Mouse (Mus musculus): ENCODE data around the gene Itpk1. TPM values are rescaled to one million over a fixed set of nuclear protein-coding genes. Genes with fewer than 3 reads are reported as not detected.

Itpk1 gene
- 10 to 100 TPM; 44.8 to 73.3 TPM for polyA plus RNA-seq (2017; shearing (Covaris generic))

DNA sequence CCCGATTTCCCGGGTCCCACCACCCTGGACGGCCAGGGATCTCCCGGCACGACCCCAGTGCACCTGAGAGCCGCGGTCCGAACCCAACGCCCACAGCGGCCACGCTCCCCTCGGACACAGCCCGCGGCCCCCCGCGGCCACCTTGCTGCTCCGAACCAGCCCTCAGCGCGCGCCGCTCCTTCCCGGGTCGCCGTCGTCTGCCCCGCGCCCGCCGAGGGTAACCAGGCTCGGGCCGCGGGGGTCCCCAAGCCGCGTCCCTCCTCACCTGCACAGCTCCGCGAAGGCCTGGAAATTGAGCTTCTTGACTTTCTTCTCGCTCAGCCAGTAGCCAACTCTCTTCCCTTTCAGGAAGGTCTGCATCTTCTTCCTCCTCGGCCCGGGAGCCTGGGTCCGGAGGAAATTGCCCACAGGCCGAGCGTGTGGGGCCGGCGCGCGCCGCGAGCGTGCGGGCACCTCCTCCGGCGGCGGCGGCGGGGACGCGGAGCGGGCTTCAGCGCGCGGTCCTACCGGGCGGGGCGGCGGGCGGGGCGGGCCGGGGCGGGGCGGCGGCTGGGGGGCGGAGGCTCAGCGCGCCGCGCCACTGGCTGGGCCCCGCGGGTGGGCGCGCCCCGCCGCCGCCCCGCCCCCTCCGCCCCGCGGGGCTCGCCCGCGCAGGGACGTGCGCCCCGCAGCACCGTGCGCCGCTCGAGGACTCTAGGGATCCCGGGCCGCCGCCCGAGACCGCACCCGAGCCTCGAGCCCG is at the start of gene Itpk1:
Gene Itpk1 (minus strand): TSS at position 474 of the 742 bp plus-strand sequence.

DNA sequence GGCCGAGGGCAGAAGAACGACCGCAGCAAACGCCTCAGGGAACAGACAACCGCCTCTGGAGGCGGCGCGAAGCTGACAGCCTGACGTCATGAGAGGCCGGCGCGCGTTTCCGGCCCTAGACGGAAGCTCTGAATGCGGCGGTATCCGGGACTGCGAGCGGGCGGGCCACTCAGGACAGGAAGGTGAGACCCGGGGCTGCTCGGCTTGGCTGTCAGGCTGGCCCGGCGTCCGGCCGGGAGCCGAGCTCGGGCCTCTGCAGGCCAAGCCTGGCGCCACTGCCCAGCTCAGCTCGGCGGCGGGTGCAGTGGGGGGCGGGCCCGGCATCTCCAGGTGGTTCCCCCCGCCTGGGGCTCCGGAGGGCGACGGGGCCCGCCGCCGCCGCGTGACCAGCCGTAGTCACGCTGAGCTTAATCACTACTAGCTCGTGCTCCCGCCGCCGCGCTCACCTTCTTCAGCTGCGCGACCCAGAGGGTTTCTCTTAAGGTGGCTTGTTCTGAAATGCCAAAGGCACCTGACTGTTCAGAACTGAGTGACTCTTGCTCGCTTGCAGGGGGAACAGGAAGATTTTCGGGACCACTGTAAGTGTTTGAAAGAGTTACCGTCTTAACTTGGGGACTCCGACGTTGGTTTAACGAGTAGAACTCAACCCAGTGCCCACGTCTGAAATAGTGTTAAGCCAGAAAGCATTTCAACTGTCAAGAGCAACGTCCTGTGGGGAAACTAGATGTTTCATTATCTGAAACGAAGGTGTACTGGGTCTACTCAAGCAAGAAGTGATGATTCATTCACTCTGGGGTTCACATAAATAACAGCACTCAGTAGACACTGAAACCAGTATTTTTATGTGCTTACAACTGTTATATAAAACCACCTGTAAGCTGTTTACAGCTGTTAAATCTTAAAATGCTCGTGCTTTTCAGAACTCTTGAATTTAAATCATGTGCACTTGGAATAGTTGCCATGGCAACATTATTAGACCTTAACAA is 39.2 kb upstream of the Itpk1 start, which contains the start of the genes Moap1 and Tmem251:
Gene Moap1 (minus strand): TSS at position 73 of the 986 bp plus-strand sequence.
Gene Tmem251 (plus strand): TSS at position 174 of the 986 bp plus-strand sequence.

DNA sequence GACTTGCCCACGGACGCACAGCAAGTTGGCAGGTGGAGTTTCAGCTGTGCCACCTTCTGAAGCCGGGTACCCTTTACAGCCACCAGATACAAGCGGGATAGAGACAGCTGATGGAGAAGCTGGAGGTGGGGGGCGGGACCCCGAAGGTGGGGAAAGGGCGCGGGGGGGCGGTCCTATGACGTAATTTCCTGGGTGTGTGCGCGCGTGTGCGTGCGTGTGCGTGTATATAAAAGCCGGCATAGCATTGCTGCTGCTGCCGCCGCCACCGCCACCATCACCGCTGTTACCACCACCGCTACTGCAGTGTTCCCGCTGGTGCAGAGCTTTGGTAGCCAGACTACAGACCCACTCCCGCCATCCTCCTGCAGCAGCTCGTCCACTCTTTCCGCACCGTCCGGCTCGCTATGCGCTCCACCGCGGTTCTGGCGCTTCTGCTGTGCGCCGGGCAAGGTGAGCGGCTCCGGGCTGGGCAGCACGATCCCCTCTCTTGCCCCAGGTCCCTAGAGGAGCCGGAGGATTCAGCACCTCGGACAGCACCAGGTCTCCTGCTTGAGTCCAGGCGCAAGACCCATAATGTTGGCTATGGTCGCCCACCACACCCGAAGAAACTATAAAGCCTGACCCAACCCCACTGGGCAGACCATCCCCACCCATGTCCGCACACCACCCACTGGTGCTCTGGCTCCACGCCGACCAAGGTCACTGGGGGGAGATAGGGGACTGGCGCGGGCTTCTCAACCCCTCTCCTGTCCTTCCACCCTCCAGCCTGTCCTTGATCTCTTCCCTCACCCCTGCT is 149.8 kb downstream of the Itpk1 start, which contains the start of gene Chga:
Gene Chga (plus strand): TSS at position 249 of the 796 bp plus-strand sequence.

Other genes with a start within 250 kb of the Itpk1 start
- 10 to 100 TPM; 45.0 to 55.4 TPM for gene Golga5, start 235.8 kb downstream of the Itpk1 start, polyA plus RNA-seq (2017; shearing (Covaris generic))
- gene Chga, start 150.0 kb downstream of the Itpk1 start, polyA plus RNA-seq (2017; shearing (Covaris generic)) = under 1 TPM in 1 of 2 experiments, not detected in 1; 0.12 TPM
- gene Moap1, start 38.7 kb upstream of the Itpk1 start, polyA plus RNA-seq (2017; shearing (Covaris generic)) = 1 to 10 TPM; 4.0 to 9.9 TPM
- gene Tmem251, start 38.8 kb upstream of the Itpk1 start, polyA plus RNA-seq (2017; shearing (Covaris generic)) = 10 to 100 TPM; 21.9 to 23.6 TPM
- gene Gm28051, start 52.8 kb upstream of the Itpk1 start, polyA plus RNA-seq (2017; shearing (Covaris generic)) = not detected
- 10 to 100 TPM; 19.2 to 25.1 TPM for gene Gon7, start 52.9 kb upstream of the Itpk1 start, polyA plus RNA-seq (2017; shearing (Covaris generic))
- 10 to 100 TPM; 29.2 TPM for gene Ubr7, start 53.0 kb upstream of the Itpk1 start, polyA plus RNA-seq (2017; shearing (Covaris generic))
- gene Gm20604, start 53.7 kb upstream of the Itpk1 start, polyA plus RNA-seq (2017; shearing (Covaris generic)) = 1 to 10 TPM; 6.9 to 8.3 TPM
- gene Btbd7, start 173.5 kb upstream of the Itpk1 start, polyA plus RNA-seq (2017; shearing (Covaris generic)) = 10 to 100 TPM; 14.1 to 15.2 TPM
- gene Cox8c, start 194.4 kb upstream of the Itpk1 start, polyA plus RNA-seq (2017; shearing (Covaris generic)) = not detected
- under 1 TPM; 0.23 to 0.65 TPM for gene Unc79, start 243.9 kb upstream of the Itpk1 start, polyA plus RNA-seq (2017; shearing (Covaris generic))

Measured in activated CD4-positive, CD25-positive, alpha-beta regulatory T cell (primary cell).